Mouse (Mus musculus): ENCODE results near the gene Zmiz2. TPM values are rescaled to one million over a fixed set of nuclear protein-coding genes. Genes with fewer than 3 reads are reported as not detected.
A peak's percentile ranks its signal among the peaks of the same experiment; 100 is the strongest.
"Not testable (repeated sequence)": the region's sequence is repeated elsewhere in the genome, so short reads cannot be mapped to it uniquely, and the experiment has no call there.

Gene Zmiz2
- polyA plus RNA-seq, 1 experiment from 2014 or later = 8.7 TPM

GRCm38 (mm10) chr11:6443102-6443501 lies 54.2 kb downstream of the Zmiz2 start:
- 0 out of 2 replicates have a peak, but pooled peaks cover 1% of the 10 kb centered on the region for H3K36me3 ChIP-seq (ENCODE audit: insufficient read depth, low read length)
- whole genome bisulfite sequencing = 34% methylated on average over 4 of the region's 4 CpGs
- no peak for TF ChIP-seq EP300 (IDR thresholded peaks at IDR 0.05)
- no peak for TF ChIP-seq CTCF (IDR thresholded peaks at IDR 0.05)
- peak overlapping the region; percentile 98; the same call in 1 of the 2 replicates for H3K27ac ChIP-seq (ENCODE audit: low read length)
- H3K4me2 ChIP-seq (replicated peaks; ENCODE audit: low read depth, low read length) = peak overlapping the region; percentile 40
- H3K9me3 ChIP-seq (ENCODE audit: low read length) = no peaks in the 10 kb centered on the region
- ATAC-seq (no peak), DNase-seq (ENCODE audit: low spot score) (no peak)
- H3K4me1 ChIP-seq (ENCODE audit: insufficient read depth, low read depth, low read length) = peaks cover 3% of the 10 kb centered on the region; the same call in 1 of the 2 replicates
- no peaks in the 10 kb centered on the region for H3K27me3 ChIP-seq (replicated peaks; ENCODE audit: insufficient read depth, low read length)
- peak overlapping the region; percentile 85 for H3K4me3 ChIP-seq (ENCODE audit: low read depth, low read length)
- peak overlapping the region; percentile 60 for H3K9ac ChIP-seq (replicated peaks; ENCODE audit: low read depth)

- TF ChIP-seq EP300 (IDR thresholded peaks at IDR 0.05) (no peak), CTCF (IDR thresholded peaks at IDR 0.05) (no peak)
- H3K27me3 ChIP-seq (replicated peaks; ENCODE audit: insufficient read depth, low read length) = no peaks in the 10 kb centered on the region
- 1% methylated on average over 10 of the region's 10 CpGs for WGBS
- H3K4me1 ChIP-seq (ENCODE audit: insufficient read depth, low read depth, low read length) = peaks cover 3% of the 10 kb centered on the region; the same call in 1 of the 2 replicates
- ATAC-seq = no peak
- H3K27ac ChIP-seq (ENCODE audit: low read length) = peak overlapping the region; percentile 98
- H3K9ac ChIP-seq (replicated peaks; ENCODE audit: low read depth) = peak overlapping the region; percentile 60
- no peaks in the 10 kb centered on the region for H3K36me3 ChIP-seq (ENCODE audit: insufficient read depth, low read length)
- DNase-seq (ENCODE audit: low spot score) = no peak
- H3K4me3 ChIP-seq (ENCODE audit: low read depth, low read length) = peak overlapping the region; percentile 85
- no peaks in the 10 kb centered on the region for H3K9me3 ChIP-seq (ENCODE audit: low read length)
- H3K4me2 ChIP-seq (replicated peaks; ENCODE audit: low read depth, low read length) = peak overlapping the region; percentile 40
Measured at GRCm38 (mm10) chr11:6443727-6444076, 54.8 kb downstream of the Zmiz2 start.

GRCm38 (mm10) chr11:6444077-6444853 lies 55.4 kb downstream of the Zmiz2 start, which contains the start of gene H2afv:
Gene H2afv, minus strand, starts transcription at chr11:6444443.
- H3K4me2 ChIP-seq (replicated peaks; ENCODE audit: low read depth, low read length) = peak within 1 kb of the TSS; percentile 52
- H3K4me3 ChIP-seq (ENCODE audit: low read depth, low read length) = peak within 1 kb of the TSS; percentile 85
- H3K9me3 ChIP-seq (ENCODE audit: low read length) = no peaks in the 10 kb centered on the region
- H3K36me3 ChIP-seq (ENCODE audit: insufficient read depth, low read length) = no peaks in the 10 kb centered on the region
- peak within 1 kb of the TSS; percentile 98 for H3K27ac ChIP-seq (ENCODE audit: low read length)
- TF ChIP-seq CTCF (IDR thresholded peaks at IDR 0.05) (peak; percentile 56), EP300 (IDR thresholded peaks at IDR 0.05) (peak; percentile 40; the same call in 1 of the 2 replicates)
- H3K27me3 ChIP-seq (replicated peaks; ENCODE audit: insufficient read depth, low read length) = no peaks in the 10 kb centered on the region
- H3K4me1 ChIP-seq (ENCODE audit: insufficient read depth, low read depth, low read length) = peaks cover 3% of the 10 kb centered on the region; the same call in 1 of the 2 replicates
- WGBS = under 1% methylated on average over 58 of the region's 80 CpGs
- ATAC-seq (peak; percentile 96), DNase-seq (ENCODE audit: low spot score) (peak; percentile 100)
- H3K9ac ChIP-seq (replicated peaks; ENCODE audit: low read depth) = peak within 1 kb of the TSS; percentile 60

- no peak overlapping the region for H3K9ac ChIP-seq (replicated peaks; ENCODE audit: low read depth)
- WGBS = 57% methylated on average over 4 of the region's 4 CpGs
- H3K4me2 ChIP-seq (replicated peaks; ENCODE audit: low read depth, low read length) = no peak overlapping the region
- H3K4me1 ChIP-seq (ENCODE audit: insufficient read depth, low read depth, low read length) = peaks cover 3% of the 10 kb centered on the region; the same call in 1 of the 2 replicates
- H3K4me3 ChIP-seq (ENCODE audit: low read depth, low read length) = no peak overlapping the region
- no peak overlapping the region for H3K27ac ChIP-seq (ENCODE audit: low read length)
- TF ChIP-seq EP300 (IDR thresholded peaks at IDR 0.05) (no peak), CTCF (IDR thresholded peaks at IDR 0.05) (peak; percentile 23)
- H3K27me3 ChIP-seq (replicated peaks; ENCODE audit: insufficient read depth, low read length) = no peaks in the 10 kb centered on the region
- DNase-seq (ENCODE audit: low spot score) = no peak
- no peaks in the 10 kb centered on the region for H3K9me3 ChIP-seq (ENCODE audit: low read length)
- H3K36me3 ChIP-seq (ENCODE audit: insufficient read depth, low read length) = no peaks in the 10 kb centered on the region
- ATAC-seq = no peak
Measured at GRCm38 (mm10) chr11:6445441-6445840, 56.6 kb downstream of the Zmiz2 start.

DNA sequence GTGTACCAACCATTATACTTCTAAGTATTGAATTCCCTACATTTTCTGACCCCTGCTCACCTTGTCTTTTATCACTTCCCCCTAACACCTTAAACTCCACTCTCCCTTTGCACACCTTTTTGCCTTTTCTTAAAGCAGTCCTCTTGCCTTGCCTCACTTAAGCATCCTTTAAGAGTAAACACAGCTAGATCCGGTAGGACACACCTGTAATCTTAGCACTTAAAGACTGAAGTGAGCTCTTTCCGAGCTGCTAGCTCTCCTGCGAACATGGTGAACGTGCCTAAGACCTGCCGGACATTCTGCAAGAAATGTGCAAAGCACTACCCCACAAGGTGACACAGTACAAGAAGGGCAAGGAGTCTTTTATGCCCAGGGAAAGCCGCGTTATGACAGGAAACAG lies 57.1 kb downstream of the Zmiz2 start:
- Histone ChIP-seq H3K36me3 (ENCODE audit: insufficient read depth, low read length) (no peaks in the 10 kb centered on the region), H3K4me1 (ENCODE audit: insufficient read depth, low read depth, low read length) (peaks cover 3% of the 10 kb centered on the region; the same call in 1 of the 2 replicates), H3K27me3 (replicated peaks; ENCODE audit: insufficient read depth, low read length) (no peaks in the 10 kb centered on the region), H3K9ac (replicated peaks; ENCODE audit: low read depth) (no peak overlapping the region), H3K27ac (ENCODE audit: low read length) (no peak overlapping the region), H3K4me2 (replicated peaks; ENCODE audit: low read depth, low read length) (no peak overlapping the region), H3K4me3 (ENCODE audit: low read depth, low read length) (no peak overlapping the region), H3K9me3 (ENCODE audit: low read length) (no peaks in the 10 kb centered on the region)
- TF ChIP-seq CTCF (IDR thresholded peaks at IDR 0.05) (no peak), EP300 (IDR thresholded peaks at IDR 0.05) (no peak)
- peak; percentile 62 for DNase-seq (ENCODE audit: low spot score)
- 55% methylated on average over 7 of the region's 7 CpGs for WGBS
- no peak for ATAC-seq

GRCm38 (mm10) chr11:6447493-6447892 lies 58.6 kb downstream of the Zmiz2 start:
- ATAC-seq (no peak), DNase-seq (ENCODE audit: low spot score) (peak; percentile 46)
- Histone ChIP-seq H3K27me3 (replicated peaks; ENCODE audit: insufficient read depth, low read length) (no peaks in the 10 kb centered on the region), H3K4me2 (replicated peaks; ENCODE audit: low read depth, low read length) (no peak overlapping the region), H3K9ac (replicated peaks; ENCODE audit: low read depth) (no peak overlapping the region), H3K27ac (ENCODE audit: low read length) (0 out of 2 replicates have a peak overlapping the region, but pooled peaks have one; percentile 33), H3K4me1 (ENCODE audit: insufficient read depth, low read depth, low read length) (peaks cover 3% of the 10 kb centered on the region; the same call in 1 of the 2 replicates), H3K9me3 (ENCODE audit: low read length) (no peaks in the 10 kb centered on the region), H3K4me3 (ENCODE audit: low read depth, low read length) (no peak overlapping the region), H3K36me3 (ENCODE audit: insufficient read depth, low read length) (no peaks in the 10 kb centered on the region)
- WGBS = 49% methylated on average over 4 of the region's 4 CpGs
- TF ChIP-seq EP300 (IDR thresholded peaks at IDR 0.05) = no peak

DNA sequence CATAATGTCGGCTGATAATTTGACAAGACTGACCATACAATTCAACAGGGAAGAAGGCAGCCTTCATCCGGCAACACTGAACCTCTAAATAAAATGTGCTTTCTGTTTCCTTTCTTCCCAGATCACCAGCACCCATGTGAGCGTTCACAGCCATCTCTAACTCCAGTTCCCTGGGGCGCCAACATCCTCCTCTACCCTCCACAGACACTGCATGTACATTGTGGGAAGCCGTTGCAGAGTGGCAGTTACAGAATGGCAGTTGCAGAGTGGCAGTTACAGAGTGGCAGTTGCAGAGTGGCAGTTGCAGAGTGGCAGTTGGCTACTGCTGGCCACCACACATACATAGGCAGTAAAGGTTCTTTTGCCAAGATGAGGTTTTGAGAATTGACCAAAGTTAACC lies 59.3 kb downstream of the Zmiz2 start:
- H3K27me3 ChIP-seq (replicated peaks; ENCODE audit: insufficient read depth, low read length); H3K9me3 ChIP-seq (ENCODE audit: low read length); H3K9ac ChIP-seq (replicated peaks; ENCODE audit: low read depth); H3K27ac ChIP-seq (ENCODE audit: low read length); H3K4me3 ChIP-seq (ENCODE audit: low read depth, low read length); H3K4me2 ChIP-seq (replicated peaks; ENCODE audit: low read depth, low read length); ATAC-seq; H3K4me1 ChIP-seq (ENCODE audit: insufficient read depth, low read depth, low read length); DNase-seq (ENCODE audit: low spot score); H3K36me3 ChIP-seq (ENCODE audit: insufficient read depth, low read length): not testable (repeated sequence)
- WGBS = 90% methylated on average over 5 of the region's 5 CpGs
